Mouse (Mus musculus) E14TG2a.4 (cell line): ENCODE measurements at regions not wholly inside any gene's neighbourhood (a gene's known extent, or its start where the extent isn't known, plus 50 kb on each side); places are given as distances from the start of the nearest gene placed in this dataset.

Experiments
- H3K27me3 ChIP-seq: 2 replicates; pipeline ENCODE4 v1.6.1; 2014; ENCODE audit warnings: low read length, control low read depth; ENCODE audit not compliant: insufficient read depth
- H3K36me3 ChIP-seq: 2 replicates; pipeline ENCODE4 v1.6.1; 2014; ENCODE audit warnings: low read length, control low read depth; ENCODE audit not compliant: insufficient read depth
- H3K4me1 ChIP-seq: replicated peaks from 2 replicates; pipeline ENCODE4 v1.6.1; 2014; ENCODE audit warnings: low read depth, low read length, control low read depth
- H3K4me3 ChIP-seq: replicated peaks from 2 replicates; pipeline ENCODE4 v1.5.1; 2014; ENCODE audit warnings: mild to moderate bottlenecking, low read length
- H3K9me3 ChIP-seq: 2 replicates; pipeline ENCODE4 v1.6.1; 2014; ENCODE audit warnings: low read length, control low read depth
- CTCF ChIP-seq: conservative IDR thresholded peaks from 2 replicates; pipeline ENCODE4 v1.5.1; 2014; ENCODE audit warnings: low read length
- NANOG ChIP-seq: IDR thresholded peaks from 2 replicates; pipeline ENCODE4 v1.6.1; 2014; ENCODE audit warnings: borderline replicate concordance, low read length, mixed read lengths
- POU5F1 ChIP-seq: IDR thresholded peaks from 2 replicates; pipeline ENCODE4 v1.6.1; 2014; ENCODE audit warnings: low read length, borderline replicate concordance

DNA sequence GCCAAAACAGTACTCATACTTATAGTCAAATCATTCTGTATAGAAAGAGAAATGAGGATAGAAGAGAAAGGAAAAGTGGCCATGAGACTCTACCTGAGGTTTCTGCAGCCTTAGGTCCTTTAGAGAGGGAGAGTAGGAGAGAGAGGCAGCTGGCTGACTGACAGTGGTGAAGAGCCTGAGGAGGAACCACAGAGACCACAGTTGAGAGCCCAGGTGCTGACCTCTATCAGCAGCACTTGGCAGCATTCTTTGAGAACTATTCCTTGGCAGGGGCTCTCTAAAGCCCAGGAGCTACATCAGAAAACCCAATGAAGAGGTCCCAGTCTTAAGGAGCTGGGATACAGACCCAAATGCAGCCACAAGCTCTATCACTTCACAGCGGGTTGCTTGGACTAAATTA lies 246.6 kb upstream of the Thbs1 start:
- no peaks in the 10 kb centered on the region for H3K9me3 ChIP-seq
- no peak overlapping the region for H3K4me3 ChIP-seq
- TF ChIP-seq POU5F1 (no peak), NANOG (no peak), CTCF (no peak)
- H3K36me3 ChIP-seq, result no peaks in the 10 kb centered on the region
- no peaks in the 10 kb centered on the region for H3K27me3 ChIP-seq
- no peaks in the 10 kb centered on the region for H3K4me1 ChIP-seq

DNA sequence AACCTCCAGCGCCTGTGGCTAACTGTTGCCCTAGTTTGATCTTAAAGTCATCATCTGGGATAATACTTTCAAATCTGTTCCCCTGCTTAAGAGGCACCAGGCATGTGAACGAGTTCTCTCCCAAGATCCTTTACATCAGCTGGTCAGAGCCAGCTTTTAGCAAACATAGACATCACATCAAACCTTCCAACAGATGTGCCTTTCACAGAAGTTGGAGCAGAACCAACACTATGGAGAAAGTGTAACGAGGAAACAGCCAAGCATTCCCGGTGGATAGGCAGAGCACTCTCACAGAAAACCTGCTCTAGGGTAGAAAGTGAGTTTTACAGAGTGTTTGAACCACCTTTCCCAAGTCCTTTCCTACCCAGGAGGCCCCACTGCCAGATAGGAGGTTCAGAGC lies 244.7 kb upstream of the Thbs1 start:
- Histone ChIP-seq H3K4me1 (no peaks in the 10 kb centered on the region), H3K9me3 (no peaks in the 10 kb centered on the region), H3K4me3 (no peak overlapping the region), H3K27me3 (no peaks in the 10 kb centered on the region), H3K36me3 (no peaks in the 10 kb centered on the region)
- no peak for TF ChIP-seq NANOG
- TF ChIP-seq POU5F1, result no peak
- TF ChIP-seq CTCF, result no peak

DNA sequence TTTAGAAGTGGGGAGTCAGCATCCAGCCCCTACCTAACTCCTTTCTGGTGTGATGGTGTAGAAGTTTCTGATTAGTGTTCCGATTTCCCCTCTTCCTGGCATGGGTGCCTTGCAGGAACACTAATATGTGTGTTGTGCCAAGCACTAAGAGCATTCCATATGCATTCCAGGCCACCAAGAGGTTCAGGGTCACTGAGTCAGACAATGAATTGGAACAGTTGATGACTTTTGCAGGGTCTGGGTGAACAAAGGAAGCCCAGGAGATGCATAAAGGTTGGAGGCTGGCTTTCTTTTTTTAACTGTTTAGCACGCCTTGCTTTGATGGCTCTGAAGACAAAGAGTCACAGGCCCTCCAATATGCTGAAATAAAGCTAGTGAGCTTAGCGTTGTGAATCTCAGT lies 244.3 kb upstream of the Thbs1 start:
- H3K27me3 ChIP-seq, result no peaks in the 10 kb centered on the region
- TF ChIP-seq CTCF (no peak), POU5F1 (no peak)

DNA sequence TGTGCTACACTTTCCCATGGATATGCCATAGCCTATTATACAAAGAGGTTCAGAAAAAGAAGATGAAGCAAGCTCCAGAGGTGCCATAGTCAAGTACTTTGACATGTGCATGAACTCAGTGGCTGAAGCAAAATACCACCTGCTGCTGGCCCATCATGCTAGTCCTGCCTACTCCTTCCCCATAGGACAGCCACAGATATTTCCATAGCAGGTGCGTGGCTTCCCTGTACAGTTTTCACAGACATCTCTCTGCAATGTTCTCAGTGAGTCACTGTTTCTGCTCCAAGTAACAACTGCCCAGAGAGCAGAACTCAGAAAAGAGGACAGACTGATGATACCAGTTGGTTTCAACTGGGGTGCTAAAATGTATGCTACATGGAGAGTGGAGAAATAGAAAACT lies 242.8 kb upstream of the Thbs1 start:
- TF ChIP-seq CTCF (no peak), NANOG (no peak), POU5F1 (no peak)
- H3K4me1 ChIP-seq, result no peaks in the 10 kb centered on the region
- H3K27me3 ChIP-seq, result no peaks in the 10 kb centered on the region
- H3K4me3 ChIP-seq, result no peak overlapping the region
- no peaks in the 10 kb centered on the region for H3K9me3 ChIP-seq
- H3K36me3 ChIP-seq, result no peaks in the 10 kb centered on the region

More for the DNA sequence above, 244.3 kb upstream of the Thbs1 start:
- no peaks in the 10 kb centered on the region for H3K4me1 ChIP-seq
- no peak overlapping the region for H3K4me3 ChIP-seq
- no peaks in the 10 kb centered on the region for H3K9me3 ChIP-seq
- H3K36me3 ChIP-seq, result no peaks in the 10 kb centered on the region

DNA sequence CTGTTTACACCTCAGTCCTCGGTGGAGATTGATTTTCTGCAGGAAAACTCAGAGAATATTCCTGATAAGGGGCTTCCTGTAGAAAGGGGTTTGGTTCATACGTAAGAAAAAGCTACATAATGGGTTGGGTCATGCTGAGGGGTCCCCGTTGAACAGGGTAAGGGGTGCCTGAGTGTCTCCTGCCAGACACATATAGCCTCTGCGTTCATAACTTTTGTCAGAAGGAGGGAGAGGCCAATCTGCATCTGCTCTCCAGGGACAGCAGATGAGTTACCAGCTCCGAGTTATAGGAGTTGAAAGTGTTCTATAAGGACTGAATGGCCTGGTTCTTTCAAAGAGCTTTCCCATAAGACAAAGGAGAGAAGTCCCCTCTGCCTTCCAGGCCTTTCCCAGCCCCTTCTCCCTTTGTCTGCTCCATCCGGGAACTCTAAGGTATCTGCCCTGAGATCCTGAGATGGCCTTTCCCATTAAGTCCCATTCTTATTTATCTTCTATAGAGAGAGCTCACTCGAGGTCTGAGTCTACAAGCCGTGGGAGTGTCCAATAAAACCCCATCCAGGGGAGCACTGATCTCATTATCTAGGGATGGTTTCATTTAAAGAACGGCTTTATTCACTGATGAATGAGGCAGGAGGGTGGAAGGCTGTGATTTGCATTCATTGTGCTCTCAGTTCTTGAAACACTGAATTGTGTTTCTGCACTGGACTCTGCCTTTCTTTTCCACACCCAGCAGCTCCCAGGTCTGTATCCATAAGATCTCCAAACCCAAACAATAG lies 240.0 kb upstream of the Thbs1 start:
- Histone ChIP-seq H3K4me3 (no peak overlapping the region), H3K36me3 (no peaks in the 10 kb centered on the region), H3K27me3 (no peaks in the 10 kb centered on the region), H3K9me3 (no peaks in the 10 kb centered on the region), H3K4me1 (no peaks in the 10 kb centered on the region)
- no peak for TF ChIP-seq NANOG
- no peak for TF ChIP-seq CTCF
- no peak for TF ChIP-seq POU5F1

DNA sequence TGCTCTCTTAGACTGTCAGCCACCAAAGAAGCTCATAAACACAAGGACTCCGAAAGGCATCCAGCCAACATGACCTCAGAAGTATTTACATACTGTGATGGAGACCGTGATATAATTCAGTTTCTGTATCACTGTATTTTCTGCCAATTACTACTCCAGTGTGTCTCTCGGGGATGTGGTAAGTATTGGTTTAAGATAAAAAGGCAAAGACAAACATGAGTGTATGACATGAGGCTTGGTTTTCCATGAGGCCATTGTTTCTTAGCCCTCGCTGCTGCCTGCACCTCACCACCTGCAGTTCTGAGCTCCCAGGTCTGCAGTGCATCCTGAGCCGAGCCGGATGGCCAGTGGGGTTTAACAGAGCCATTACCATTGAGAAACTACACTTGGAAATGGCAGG lies 233.9 kb upstream of the Thbs1 start:
- Histone ChIP-seq H3K4me1 (no peaks in the 10 kb centered on the region), H3K4me3 (no peak overlapping the region), H3K9me3 (no peaks in the 10 kb centered on the region), H3K27me3 (no peaks in the 10 kb centered on the region), H3K36me3 (no peaks in the 10 kb centered on the region)
- TF ChIP-seq POU5F1, result no peak
- no peak for TF ChIP-seq NANOG
- no peak for TF ChIP-seq CTCF

DNA sequence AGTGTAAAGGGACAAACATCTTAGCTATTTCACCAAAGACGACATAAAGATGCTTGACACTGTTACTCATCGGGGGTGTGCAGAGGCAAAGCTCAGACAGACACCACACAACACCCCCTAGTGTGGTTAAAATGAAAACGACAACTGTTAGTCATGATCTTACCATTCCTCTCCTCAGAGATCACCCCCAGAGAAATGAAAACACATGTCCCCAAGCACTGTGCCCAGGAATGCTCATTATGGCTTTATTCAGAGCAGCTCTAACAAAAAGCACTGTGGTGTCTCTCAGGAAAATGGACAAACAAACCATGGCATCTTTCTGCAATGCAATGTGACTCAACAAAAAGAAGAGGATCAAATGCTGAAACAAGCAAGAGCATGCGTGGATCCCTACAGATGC lies 229.5 kb upstream of the Thbs1 start:
- Histone ChIP-seq H3K9me3 (no peaks in the 10 kb centered on the region), H3K4me1 (no peaks in the 10 kb centered on the region), H3K36me3 (no peaks in the 10 kb centered on the region), H3K4me3 (no peak overlapping the region), H3K27me3 (no peaks in the 10 kb centered on the region)
- TF ChIP-seq NANOG, result no peak
- no peak for TF ChIP-seq POU5F1
- TF ChIP-seq CTCF, result no peak

DNA sequence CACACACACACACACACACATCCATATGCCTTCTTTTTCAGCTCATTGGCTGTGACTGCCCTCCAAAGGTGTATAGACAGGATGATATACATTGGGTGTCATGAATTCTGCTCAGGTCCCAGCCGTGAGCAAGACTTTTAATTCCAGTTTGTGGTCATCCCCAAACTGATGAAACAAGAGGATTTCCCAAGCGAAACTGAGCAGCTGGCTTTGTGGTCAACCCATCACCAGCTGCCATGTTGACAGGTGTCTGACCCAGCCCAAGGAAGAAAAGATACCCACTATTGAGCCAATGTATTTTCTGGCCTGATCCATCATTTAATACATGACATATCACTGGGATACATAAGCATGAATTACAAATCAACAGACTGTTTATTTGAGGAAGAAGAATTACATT lies 228.8 kb upstream of the Thbs1 start:
- no peaks in the 10 kb centered on the region for H3K9me3 ChIP-seq
- no peaks in the 10 kb centered on the region for H3K4me1 ChIP-seq
- TF ChIP-seq POU5F1 (no peak), NANOG (no peak), CTCF (no peak)
- H3K36me3 ChIP-seq, result no peaks in the 10 kb centered on the region
- no peak overlapping the region for H3K4me3 ChIP-seq
- H3K27me3 ChIP-seq, result no peaks in the 10 kb centered on the region

DNA sequence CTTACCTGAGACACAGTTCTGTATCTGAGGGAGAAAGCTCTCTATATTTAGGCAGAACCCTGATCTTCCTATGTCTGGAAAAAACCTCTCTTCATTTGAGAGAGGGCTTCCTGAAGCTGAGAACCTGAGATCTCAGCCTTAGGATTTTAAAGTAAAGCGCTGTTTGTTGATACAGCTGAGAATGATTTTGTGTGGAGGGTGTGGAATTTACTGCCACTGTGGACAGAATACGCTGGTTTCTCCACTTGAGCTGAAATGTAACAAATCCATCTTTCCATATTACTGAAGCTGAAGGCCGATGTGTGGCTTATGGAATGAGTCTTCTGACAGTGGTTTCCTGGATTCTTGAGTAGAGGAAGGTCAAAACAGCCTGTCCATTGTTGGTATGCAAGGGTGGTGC lies 225.2 kb upstream of the Thbs1 start:
- TF ChIP-seq CTCF, result no peak
- no peak for TF ChIP-seq POU5F1
- TF ChIP-seq NANOG, result no peak
- no peaks in the 10 kb centered on the region for H3K36me3 ChIP-seq
- H3K9me3 ChIP-seq, result no peaks in the 10 kb centered on the region
- no peak overlapping the region for H3K4me3 ChIP-seq
- H3K4me1 ChIP-seq, result no peaks in the 10 kb centered on the region
- no peaks in the 10 kb centered on the region for H3K27me3 ChIP-seq
